Mouse (Mus musculus): ENCODE results near the gene Myo19.

DNA sequence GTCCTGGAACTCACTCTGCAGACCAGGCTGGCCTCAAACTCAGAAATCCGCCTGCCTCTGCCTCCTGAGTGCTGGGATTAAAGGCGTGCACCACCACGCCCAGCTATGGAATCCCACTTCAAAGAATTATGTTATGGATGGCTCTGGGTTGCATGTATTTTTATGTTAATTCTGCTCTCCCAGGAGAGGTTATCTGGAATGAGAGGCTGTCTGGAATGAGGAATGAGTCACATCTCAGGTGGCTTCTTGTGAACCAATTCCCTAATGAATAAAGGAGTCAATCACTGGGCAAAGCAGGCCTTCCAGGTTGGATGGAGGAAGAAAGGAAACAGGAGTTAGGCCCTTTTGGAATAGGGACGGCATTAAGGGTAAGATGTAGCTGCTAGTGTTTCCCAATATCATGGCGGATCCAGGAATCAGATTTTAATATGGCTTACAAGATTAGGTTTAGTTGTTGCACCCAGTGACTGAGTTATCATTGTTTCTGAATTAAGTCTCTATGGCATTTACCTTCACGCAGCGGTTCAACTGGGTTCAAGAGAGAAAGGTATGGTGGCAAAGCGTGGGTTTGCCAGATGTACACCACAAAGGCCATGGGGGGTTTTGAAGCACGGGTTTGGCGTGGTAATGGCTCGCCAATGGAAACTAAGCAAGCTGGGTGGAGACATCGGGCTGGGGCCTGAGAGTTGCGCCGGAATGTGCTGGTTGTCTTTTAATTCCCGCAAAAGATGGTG, 33.0 kb upstream of the Myo19 start:
- TF ChIP-seq POLR2A (IDR thresholded peaks at IDR 0.05; ENCODE audit: low read depth, low read length) (no peak), CTCF (conservative IDR thresholded peaks at IDR 0.05; ENCODE audit: insufficient read depth, insufficient read length, low read depth, low read length) (no peak)
